Mouse (Mus musculus): ENCODE results near the gene Dgke. TPM values are rescaled to one million over a fixed set of nuclear protein-coding genes. Genes with fewer than 3 reads are reported as not detected.
A peak's percentile ranks its signal among the peaks of the same experiment; 100 is the strongest.
"Not testable (repeated sequence)": the region's sequence is repeated elsewhere in the genome, so short reads cannot be mapped to it uniquely, and the experiment has no call there.

The Dgke gene
- polyA plus RNA-seq, 1 experiment from 2014 or later, result 16.3 TPM

DNA sequence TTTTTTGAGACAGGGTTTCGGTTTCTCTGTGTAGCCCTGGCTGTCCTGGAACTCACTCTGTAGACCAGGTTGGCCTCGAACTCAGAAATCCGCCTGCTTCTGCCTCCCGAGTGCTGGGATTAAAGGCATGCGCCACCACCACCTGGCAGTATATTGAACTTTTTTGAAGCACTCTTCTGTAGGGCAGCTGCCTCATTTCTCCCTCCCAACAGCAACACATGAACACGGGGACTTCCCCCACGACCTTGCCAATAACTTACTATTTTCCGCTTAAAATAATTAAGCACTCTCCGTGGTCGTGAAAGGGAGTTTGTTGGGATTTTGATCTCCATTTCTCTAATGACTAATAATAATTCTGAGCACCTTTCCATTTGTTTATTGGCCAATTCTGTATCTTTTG lies 30.6 kb upstream of the Dgke start:
- not testable (repeated sequence) for H3K27ac ChIP-seq; H3K4me2 ChIP-seq (replicated peaks); H3K4me1 ChIP-seq (replicated peaks; ENCODE audit: control insufficient read depth, insufficient read depth, low read length); DNase-seq (ENCODE audit: low spot score); H3K9ac ChIP-seq; H3K9me3 ChIP-seq (ENCODE audit: control insufficient read depth, low read length); H3K4me3 ChIP-seq (replicated peaks; ENCODE audit: low read length); ATAC-seq (ENCODE audit: low FRiP score); H3K27me3 ChIP-seq (ENCODE audit: control insufficient read depth, insufficient read depth, low read length); H3K36me3 ChIP-seq (replicated peaks; ENCODE audit: control insufficient read depth, insufficient read depth)
- WGBS, result 90% methylated on average over 10 of the region's 10 CpGs

DNA sequence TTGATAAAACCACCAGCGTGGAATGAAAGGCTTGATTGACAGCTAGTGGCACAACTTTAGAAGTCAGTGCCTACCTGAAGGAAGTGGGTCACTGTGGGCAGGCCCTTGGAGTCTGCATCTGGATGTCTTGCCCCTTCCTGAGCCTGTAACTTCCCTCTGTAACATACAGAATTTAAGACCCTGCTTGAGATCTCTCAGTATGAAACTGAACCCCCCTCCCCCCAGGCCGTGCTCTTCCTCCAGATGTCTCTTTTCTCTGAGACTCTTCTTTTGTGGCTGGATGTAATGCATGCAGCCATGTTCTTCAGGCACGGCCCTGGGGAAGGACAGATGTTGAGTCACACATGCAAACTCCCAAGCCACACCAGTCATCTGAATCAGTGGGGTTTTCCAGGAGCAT lies 28.7 kb upstream of the Dgke start:
- no peak for ATAC-seq (ENCODE audit: low FRiP score)
- H3K9ac ChIP-seq, result no peak overlapping the region
- no peak overlapping the region for H3K4me3 ChIP-seq (replicated peaks; ENCODE audit: low read length)
- no peaks in the 10 kb centered on the region for H3K36me3 ChIP-seq (replicated peaks; ENCODE audit: control insufficient read depth, insufficient read depth)
- H3K4me2 ChIP-seq (replicated peaks), result no peak overlapping the region
- no peaks in the 10 kb centered on the region for H3K4me1 ChIP-seq (replicated peaks; ENCODE audit: control insufficient read depth, insufficient read depth, low read length)
- H3K27me3 ChIP-seq (ENCODE audit: control insufficient read depth, insufficient read depth, low read length), result no peaks in the 10 kb centered on the region
- no peak overlapping the region for H3K27ac ChIP-seq
- WGBS, result 84% methylated on average over 3 of the region's 3 CpGs
- DNase-seq (ENCODE audit: low spot score), result no peak
- no peaks in the 10 kb centered on the region for H3K9me3 ChIP-seq (ENCODE audit: control insufficient read depth, low read length)

DNA sequence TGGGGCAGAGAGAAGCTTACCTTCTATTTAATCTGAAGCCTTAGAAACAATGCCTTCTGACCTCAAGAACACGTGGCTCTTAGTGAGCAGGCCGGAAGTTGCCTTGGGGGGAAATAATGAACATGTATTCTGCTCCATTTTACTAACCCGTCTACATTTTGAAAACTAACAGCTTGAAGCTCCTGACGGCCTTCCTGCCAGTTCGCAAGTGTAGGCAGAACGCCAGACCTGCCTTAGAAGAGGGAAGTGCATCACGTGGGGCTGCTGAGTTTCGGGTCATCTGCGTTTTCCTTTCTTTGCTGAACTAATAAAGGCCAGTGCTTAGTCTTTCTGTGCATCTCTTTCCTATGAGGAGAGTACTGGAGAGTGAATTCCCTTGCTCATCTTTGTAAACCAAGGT lies 26.1 kb upstream of the Dgke start:
- Histone ChIP-seq H3K36me3 (replicated peaks; ENCODE audit: control insufficient read depth, insufficient read depth) (no peaks in the 10 kb centered on the region), H3K4me3 (replicated peaks; ENCODE audit: low read length) (no peak overlapping the region), H3K27me3 (ENCODE audit: control insufficient read depth, insufficient read depth, low read length) (no peaks in the 10 kb centered on the region), H3K4me1 (replicated peaks; ENCODE audit: control insufficient read depth, insufficient read depth, low read length) (no peaks in the 10 kb centered on the region), H3K27ac (no peak overlapping the region), H3K9ac (no peak overlapping the region), H3K9me3 (ENCODE audit: control insufficient read depth, low read length) (no peaks in the 10 kb centered on the region), H3K4me2 (replicated peaks) (no peak overlapping the region)
- WGBS, result 79% methylated on average over 9 of the region's 9 CpGs
- ATAC-seq (ENCODE audit: low FRiP score) (no peak), DNase-seq (ENCODE audit: low spot score) (no peak)

DNA sequence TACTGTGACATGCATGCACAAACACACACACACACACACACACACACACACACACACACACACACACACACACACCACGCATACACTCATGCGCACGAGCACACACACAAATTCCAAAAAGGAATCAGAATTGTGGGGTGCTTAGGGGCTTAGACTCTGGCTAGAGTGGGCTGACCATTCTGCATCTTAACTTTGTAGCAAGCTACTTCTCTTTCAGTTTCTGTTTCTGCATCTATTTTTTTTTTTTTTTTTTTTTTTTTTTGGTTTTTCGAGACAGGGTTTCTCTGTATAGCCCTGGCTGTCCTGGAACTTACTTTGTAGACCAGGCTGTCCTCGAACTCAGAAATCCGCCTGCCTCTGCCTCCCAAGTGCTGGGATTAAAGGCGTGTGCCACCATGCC lies 23.7 kb upstream of the Dgke start:
- H3K27me3 ChIP-seq (ENCODE audit: control insufficient read depth, insufficient read depth, low read length); DNase-seq (ENCODE audit: low spot score); H3K4me3 ChIP-seq (replicated peaks; ENCODE audit: low read length); H3K4me1 ChIP-seq (replicated peaks; ENCODE audit: control insufficient read depth, insufficient read depth, low read length); ATAC-seq (ENCODE audit: low FRiP score); H3K9ac ChIP-seq; H3K4me2 ChIP-seq (replicated peaks); H3K27ac ChIP-seq; H3K9me3 ChIP-seq (ENCODE audit: control insufficient read depth, low read length); H3K36me3 ChIP-seq (replicated peaks; ENCODE audit: control insufficient read depth, insufficient read depth): not testable (repeated sequence)
- 98% methylated on average over 6 of the region's 7 CpGs for WGBS

DNA sequence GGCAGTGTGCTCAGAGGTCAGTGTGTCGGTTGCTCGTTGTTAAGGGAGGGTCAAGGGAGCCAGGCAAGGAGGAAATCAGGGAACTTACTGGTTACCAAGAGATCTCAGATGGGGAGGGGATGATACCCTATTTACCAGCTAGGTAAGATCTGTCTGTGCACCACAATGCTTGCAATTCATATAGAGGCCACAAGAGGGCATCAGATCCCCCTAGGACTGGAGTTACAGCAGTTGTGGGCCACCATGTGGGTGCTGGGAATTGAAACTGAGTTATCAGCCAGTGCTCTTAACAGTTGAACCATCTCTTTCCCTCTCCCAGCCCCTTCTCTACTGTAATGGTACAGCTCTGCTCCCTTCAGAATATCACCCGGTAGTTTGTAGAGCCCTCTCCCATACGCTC lies 22.1 kb upstream of the Dgke start:
- WGBS, result 94% methylated on average over 4 of the region's 4 CpGs
- H3K4me3 ChIP-seq (replicated peaks; ENCODE audit: low read length), result no peak overlapping the region
- H3K27ac ChIP-seq, result no peak overlapping the region
- no peak overlapping the region for H3K4me2 ChIP-seq (replicated peaks)
- H3K9me3 ChIP-seq (ENCODE audit: control insufficient read depth, low read length), result no peaks in the 10 kb centered on the region
- no peak overlapping the region for H3K9ac ChIP-seq
- ATAC-seq (ENCODE audit: low FRiP score), result no peak
- H3K4me1 ChIP-seq (replicated peaks; ENCODE audit: control insufficient read depth, insufficient read depth, low read length), result no peaks in the 10 kb centered on the region
- DNase-seq (ENCODE audit: low spot score), result no peak
- H3K36me3 ChIP-seq (replicated peaks; ENCODE audit: control insufficient read depth, insufficient read depth), result no peaks in the 10 kb centered on the region
- H3K27me3 ChIP-seq (ENCODE audit: control insufficient read depth, insufficient read depth, low read length), result no peaks in the 10 kb centered on the region

DNA sequence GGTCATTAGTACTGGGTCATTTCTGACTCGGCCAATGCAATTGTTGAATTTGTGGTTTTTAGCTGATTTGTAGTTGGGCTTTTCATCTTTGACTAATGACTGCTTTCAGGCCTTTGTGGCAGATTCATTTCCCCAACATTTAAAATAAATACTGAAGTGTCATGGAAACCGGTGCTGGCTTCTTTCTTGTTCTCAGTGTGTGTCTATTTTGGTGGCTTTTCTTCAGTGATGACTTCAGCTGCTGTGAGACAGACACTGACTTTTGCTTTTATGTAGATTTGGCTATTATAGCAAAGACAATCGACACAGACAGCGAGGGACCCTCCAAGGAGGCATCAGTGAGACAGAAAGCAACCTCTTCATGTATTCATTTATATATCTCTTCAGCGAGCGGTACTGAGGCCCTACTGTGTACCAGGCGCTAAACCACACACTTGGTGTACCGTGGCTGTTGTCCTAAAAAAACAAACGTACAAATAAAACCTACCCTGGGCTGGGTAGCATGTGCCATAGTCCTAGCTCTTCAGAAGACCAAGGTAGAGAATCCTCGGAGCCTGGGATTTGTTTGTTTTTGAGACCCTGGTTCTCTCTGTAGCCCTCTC lies 19.7 kb upstream of the Dgke start:
- H3K9ac ChIP-seq, result no peak overlapping the region
- no peak overlapping the region for H3K4me3 ChIP-seq (replicated peaks; ENCODE audit: low read length)
- no peak overlapping the region for H3K27ac ChIP-seq
- no peaks in the 10 kb centered on the region for H3K9me3 ChIP-seq (ENCODE audit: control insufficient read depth, low read length)
- no peaks in the 10 kb centered on the region for H3K27me3 ChIP-seq (ENCODE audit: control insufficient read depth, insufficient read depth, low read length)
- no peak for ATAC-seq (ENCODE audit: low FRiP score)
- DNase-seq (ENCODE audit: low spot score), result no peak
- no peaks in the 10 kb centered on the region for H3K36me3 ChIP-seq (replicated peaks; ENCODE audit: control insufficient read depth, insufficient read depth)
- H3K4me1 ChIP-seq (replicated peaks; ENCODE audit: control insufficient read depth, insufficient read depth, low read length), result no peaks in the 10 kb centered on the region
- H3K4me2 ChIP-seq (replicated peaks), result no peak overlapping the region
- WGBS, result 59% methylated on average over 10 of the region's 10 CpGs

DNA sequence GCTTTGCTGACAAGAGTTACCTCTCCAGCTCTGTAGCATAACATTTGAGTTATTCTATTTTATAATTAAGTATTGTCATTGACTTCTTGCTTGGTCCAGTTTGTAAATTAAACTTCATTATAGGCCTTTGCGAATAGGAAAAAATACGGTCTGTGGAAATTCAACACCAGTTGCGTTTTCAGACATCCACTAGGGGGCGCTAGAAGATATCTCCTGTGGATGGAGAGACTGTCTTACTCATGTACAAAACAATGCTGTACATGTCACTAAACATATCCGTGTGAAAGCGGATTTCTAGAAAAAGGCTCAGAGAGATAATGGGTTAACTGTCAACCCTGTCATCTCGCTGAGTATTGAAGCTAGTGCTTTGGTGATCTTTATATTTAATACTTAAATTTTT lies 18.0 kb upstream of the Dgke start:
- H3K27me3 ChIP-seq (ENCODE audit: control insufficient read depth, insufficient read depth, low read length), result no peaks in the 10 kb centered on the region

DNA sequence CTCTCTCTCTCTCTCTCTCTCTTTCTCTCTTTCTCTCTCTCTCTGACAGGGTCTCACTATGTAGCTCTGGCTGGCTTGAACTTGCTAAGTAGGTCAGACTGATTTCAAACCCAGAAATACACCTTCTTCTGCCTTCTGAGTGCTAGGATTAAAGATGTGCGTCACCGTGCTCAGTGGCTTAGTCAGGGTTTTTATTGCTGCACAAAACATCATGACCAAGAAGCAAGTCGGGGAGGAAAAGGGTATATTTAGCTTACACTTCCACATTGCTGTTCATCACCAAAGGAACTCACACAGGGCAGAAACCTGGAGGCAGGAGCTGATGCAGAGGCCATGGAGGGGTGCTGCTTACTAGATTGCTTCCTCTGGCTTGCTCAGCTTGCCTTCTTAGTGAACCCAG lies 16.0 kb upstream of the Dgke start:
- not testable (repeated sequence) for H3K4me3 ChIP-seq (replicated peaks; ENCODE audit: low read length); H3K36me3 ChIP-seq (replicated peaks; ENCODE audit: control insufficient read depth, insufficient read depth); H3K9ac ChIP-seq; H3K9me3 ChIP-seq (ENCODE audit: control insufficient read depth, low read length); H3K27me3 ChIP-seq (ENCODE audit: control insufficient read depth, insufficient read depth, low read length); H3K4me2 ChIP-seq (replicated peaks); H3K27ac ChIP-seq; DNase-seq (ENCODE audit: low spot score); ATAC-seq (ENCODE audit: low FRiP score); H3K4me1 ChIP-seq (replicated peaks; ENCODE audit: control insufficient read depth, insufficient read depth, low read length)
- 89% methylated on average over 3 of the region's 3 CpGs for WGBS

More for the DNA sequence above, 18.0 kb upstream of the Dgke start:
- no peak overlapping the region for H3K4me3 ChIP-seq (replicated peaks; ENCODE audit: low read length)
- ATAC-seq (ENCODE audit: low FRiP score), result no peak
- no peaks in the 10 kb centered on the region for H3K36me3 ChIP-seq (replicated peaks; ENCODE audit: control insufficient read depth, insufficient read depth)
- peak; percentile 65 for DNase-seq (ENCODE audit: low spot score)
- H3K9ac ChIP-seq, result no peak overlapping the region
- H3K4me2 ChIP-seq (replicated peaks), result no peak overlapping the region
- H3K27ac ChIP-seq, result no peak overlapping the region
- H3K4me1 ChIP-seq (replicated peaks; ENCODE audit: control insufficient read depth, insufficient read depth, low read length), result no peaks in the 10 kb centered on the region
- 45% methylated on average over 7 of the region's 7 CpGs for WGBS
- no peaks in the 10 kb centered on the region for H3K9me3 ChIP-seq (ENCODE audit: control insufficient read depth, low read length)

DNA sequence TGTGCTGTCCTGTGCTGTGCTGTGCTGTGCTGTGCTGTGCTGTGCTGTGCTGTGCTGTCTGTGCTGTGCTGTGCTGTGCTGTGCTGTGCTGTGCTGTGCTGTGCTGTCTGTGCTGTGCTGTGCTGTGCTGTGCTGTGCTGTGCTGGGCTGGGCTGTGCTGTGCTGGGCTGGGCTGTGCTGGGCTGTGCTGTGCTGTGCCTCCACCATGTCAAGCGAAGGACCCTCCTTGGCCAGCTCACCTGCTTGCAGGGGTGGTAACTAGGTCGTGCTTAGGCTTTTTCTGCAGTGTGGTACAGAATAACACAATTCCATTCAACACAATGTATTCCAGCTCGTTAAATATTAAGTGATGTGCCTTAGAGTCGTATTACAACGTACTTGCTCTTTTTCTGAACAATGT lies 15.3 kb upstream of the Dgke start:
- not testable (repeated sequence) for ATAC-seq (ENCODE audit: low FRiP score); DNase-seq (ENCODE audit: low spot score)
- WGBS, result 73% methylated on average over 5 of the region's 5 CpGs

More for the DNA sequence above, 15.3 kb upstream of the Dgke start:
- not testable (repeated sequence) for H3K27ac ChIP-seq; H3K36me3 ChIP-seq (replicated peaks; ENCODE audit: control insufficient read depth, insufficient read depth); H3K4me3 ChIP-seq (replicated peaks; ENCODE audit: low read length); H3K4me2 ChIP-seq (replicated peaks); H3K4me1 ChIP-seq (replicated peaks; ENCODE audit: control insufficient read depth, insufficient read depth, low read length); H3K27me3 ChIP-seq (ENCODE audit: control insufficient read depth, insufficient read depth, low read length); H3K9ac ChIP-seq; H3K9me3 ChIP-seq (ENCODE audit: control insufficient read depth, low read length)
